Mouse (Mus musculus) stomach, postnatal 0 days (tissue): ENCODE measurements at regions not wholly inside any gene's neighbourhood (a gene's known extent, or its start where the extent isn't known, plus 50 kb on each side); places are given as distances from the start of the nearest gene placed in this dataset.

Experiments
- CTCF ChIP-seq: IDR thresholded peaks from 2 replicates; pipeline ENCODE4 v1.5.1; 2016; ENCODE audit warnings: antibody characterized with exemption, low read depth, mild to moderate bottlenecking, moderate library complexity
- EP300 ChIP-seq: optimal IDR thresholded peaks from 2 replicates; pipeline ENCODE3; 2016; ENCODE audit warnings: antibody characterized with exemption

DNA sequence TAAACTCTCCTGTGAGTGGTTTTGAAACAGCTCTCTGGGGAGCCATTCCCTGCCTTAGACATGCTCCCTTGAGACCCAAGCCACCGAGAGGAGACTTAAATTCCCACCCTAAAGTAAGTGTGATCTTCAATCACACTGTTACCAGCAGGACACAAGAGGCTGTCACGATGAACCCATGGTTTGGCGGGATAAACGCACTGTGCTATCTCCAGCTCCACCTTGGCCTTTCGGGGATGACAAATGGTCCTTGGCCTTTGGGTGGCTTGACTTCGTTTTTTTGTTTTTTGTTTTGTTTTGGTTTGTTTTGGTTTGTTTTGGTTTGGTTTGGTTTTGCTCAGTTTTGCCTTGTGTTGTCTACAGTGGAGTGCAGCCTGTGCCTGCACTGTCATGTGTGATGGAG lies 144.7 kb downstream of the Tomm20 start:
- TF ChIP-seq CTCF, result no peak
- no peak for TF ChIP-seq EP300
